Mouse (Mus musculus): ENCODE data around the gene Olfr352.

The Olfr352 gene

DNA sequence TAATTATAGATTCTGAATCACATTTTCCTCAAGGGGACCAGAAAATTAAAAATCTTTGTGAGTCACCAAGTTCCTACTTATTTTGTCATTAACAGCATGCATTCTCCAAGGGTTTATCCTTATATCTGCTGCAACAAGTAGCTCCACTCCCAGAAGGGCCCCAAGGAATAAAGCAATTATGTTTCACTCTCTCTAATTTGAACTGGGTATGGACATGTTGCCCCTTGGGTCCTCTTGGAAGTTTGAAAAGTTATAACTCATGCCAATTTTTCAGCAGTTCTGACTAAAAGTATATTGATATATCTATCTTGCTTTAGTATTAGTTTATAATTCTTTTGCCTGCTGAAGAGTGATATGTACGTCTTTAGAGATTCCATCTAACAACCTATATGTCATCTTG lies at the start of gene Olfr352:
Gene Olfr352 (plus strand): TSS at position 301 of the 400 bp plus-strand sequence.
- no peak for DNase-seq (ENCODE audit: low read depth, low spot score)

DNA sequence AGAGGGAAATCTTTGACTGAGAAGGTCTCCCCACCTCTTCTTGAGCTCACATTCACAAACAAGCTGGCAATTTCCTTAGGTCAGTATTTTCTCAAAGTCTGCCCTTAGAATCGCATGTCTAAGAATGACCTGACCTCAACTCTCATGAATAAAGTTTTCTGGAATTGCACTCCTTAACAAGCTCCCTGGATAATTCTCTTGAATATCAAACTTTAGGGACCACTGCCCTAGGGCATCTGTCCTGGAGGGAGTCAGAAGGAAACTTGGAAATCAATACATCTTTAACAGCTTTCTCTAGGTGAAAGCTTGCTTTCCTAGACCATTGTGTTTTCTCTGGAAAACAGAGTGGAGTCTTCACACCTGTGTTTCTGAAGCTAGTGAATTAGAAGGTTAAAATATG lies 22.2 kb upstream of the Olfr352 start, which contains the start of gene Olfr350:
Gene Olfr350 (plus strand): TSS at position 301 of the 400 bp plus-strand sequence.
- DNase-seq (ENCODE audit: low read depth, low spot score) = no peak

DNA sequence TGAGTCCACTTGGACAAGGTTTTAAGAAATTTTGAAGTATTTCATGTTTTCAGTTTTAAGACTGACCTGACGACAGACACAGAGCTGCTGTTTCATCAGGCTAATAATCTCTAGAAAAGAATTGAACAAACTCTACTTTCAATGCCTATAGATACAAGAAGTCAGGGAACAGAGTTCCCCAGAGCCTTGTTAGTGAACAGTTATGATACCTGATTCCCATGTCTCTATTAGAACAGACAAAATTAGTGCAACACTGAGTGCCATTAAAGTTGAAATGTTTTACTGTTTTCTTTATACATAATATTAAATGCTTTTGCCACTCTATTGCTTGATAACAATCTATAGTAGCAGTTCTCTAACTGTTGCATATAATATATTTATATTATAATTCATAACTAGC lies 5.7 kb upstream of the Olfr352 start, which contains the start of gene Olfr351:
Gene Olfr351 (minus strand): TSS at position 101 of the 400 bp plus-strand sequence.
- no peak for DNase-seq (ENCODE audit: low read depth, low spot score)

DNA sequence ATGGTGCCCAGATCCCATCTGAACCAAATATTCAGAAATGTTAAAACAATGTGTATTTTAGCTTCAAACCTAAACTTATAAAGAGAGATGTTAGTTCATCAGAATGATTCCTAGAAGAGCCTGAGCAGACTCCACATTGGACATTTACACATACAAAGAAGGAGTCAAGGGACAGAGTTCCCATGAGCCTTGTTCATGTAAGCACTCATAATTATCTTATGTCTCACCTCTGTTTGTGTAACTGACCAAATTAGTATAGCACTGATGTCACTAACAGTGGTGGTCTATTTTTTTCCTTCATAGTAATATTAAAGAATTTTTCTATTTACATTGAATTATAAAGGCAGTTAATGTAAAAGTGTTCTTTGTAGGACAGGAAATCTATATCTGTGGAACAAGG lies 24.6 kb downstream of the Olfr352 start, which contains the start of gene Olfr353:
Gene Olfr353 (minus strand): TSS at position 101 of the 400 bp plus-strand sequence.
- no peak for DNase-seq (ENCODE audit: low read depth, low spot score)

DNA sequence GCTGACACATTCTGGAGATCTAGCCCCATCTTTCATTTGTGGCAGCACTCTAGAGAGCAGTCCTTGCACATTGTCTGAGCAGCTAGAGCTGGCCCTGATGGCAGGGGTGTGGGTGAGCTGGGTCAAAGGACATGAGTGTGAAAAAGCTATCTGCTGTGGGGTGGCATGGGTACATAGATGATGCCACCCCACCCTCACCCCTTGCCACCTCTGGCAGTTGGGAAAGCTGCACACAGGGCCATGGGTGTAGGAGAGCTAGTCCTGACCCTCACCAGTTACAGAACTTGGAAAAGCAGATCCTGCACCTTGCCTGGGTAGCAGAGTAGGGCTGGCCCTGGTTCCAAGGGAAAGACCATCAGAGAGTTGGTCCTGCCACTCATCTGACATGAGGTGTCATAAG lies 28.9 kb downstream of the Olfr352 start:
- no peak for DNase-seq (ENCODE audit: low read depth, low spot score)

DNA sequence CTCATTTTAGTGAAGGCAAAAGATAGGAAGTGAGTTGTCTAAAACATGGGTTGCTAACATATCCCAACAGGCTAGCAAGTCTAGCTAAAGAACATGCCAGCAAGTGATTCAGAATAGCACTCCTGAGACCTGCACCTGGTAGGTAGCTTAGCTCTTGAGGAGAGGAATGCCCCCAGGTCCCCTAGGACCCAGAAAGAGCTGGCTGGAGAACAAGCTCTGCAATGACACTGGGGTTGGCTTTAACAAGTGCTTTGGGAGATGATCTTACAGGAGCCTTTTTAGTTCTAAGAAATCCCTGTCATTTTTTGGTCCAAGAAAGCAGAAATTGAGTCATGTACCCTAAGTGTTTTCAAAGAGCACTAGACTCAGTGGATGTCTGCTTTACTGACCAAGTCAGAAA lies 37.1 kb downstream of the Olfr352 start, which contains the start of gene Olfr354:
Gene Olfr354 (plus strand): TSS at position 301 of the 400 bp plus-strand sequence.
- no peak for DNase-seq (ENCODE audit: low read depth, low spot score)

All from mesoderm, embryonic 11.5 days (tissue).